Mouse (Mus musculus) liver, postnatal 0 days (tissue): ENCODE results near the gene Cldn12.

Experiments used
- CTCF ChIP-seq: sonication (generic); IDR thresholded peaks from 2 replicates; pipeline ENCODE4 v1.5.1; 2016; ENCODE audit warnings: antibody characterized with exemption, low read depth
- EP300 ChIP-seq: IDR thresholded peaks from 2 replicates; pipeline ENCODE4 v1.6.1; 2016; ENCODE audit warnings: antibody characterized with exemption, low read depth, mild to moderate bottlenecking

DNA sequence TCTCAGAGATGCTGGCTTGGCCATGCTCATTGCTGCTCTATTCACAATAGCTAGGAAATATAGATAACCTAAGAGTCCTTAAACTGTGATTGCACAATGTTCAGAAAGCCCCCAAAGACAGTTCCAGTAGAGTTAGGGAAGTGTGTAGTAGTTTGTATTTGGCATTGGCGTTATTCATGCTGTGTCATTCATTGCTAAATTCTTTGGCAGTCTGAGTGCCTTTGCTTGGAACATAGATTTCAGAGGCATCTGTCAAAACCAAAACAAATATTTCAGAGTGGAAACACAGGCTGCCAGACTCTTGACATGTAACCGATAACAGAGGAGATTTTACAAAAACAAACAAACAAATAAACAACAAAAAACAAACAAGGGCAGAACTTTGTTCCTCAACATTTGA, 13.2 kb downstream of the Cldn12 start:
- TF ChIP-seq CTCF (no peak), EP300 (no peak)
